In the genomic region with DNA sequence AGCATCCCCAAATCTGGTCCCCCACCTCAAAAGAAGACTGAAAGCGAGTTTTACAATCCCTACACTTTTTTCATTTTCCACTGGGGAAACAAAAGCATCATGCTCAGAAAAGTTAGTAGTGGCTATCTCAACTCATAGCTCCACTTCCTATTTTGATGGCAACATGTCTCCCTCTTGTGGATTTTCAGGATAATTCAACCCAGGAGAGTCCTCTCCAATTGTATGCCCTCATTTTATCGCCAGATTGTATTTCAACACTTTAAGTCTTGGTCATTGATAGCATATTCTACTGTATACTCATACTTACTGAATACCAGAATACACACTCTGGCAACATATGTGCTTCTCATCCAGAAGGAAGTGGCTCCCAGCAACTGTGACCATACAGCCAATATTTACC, we compare ENCODE assay signal across 8 mouse cellular contexts.
A peak's percentile ranks its signal among the peaks of the same experiment; 100 is the strongest.
DNase-seq lines count a peak whose midpoint lies in the region; ATAC-seq and TF ChIP-seq lines count a peak whose summit lies in the region.

No protein-coding gene starts in this region.

- H3K4me1 ChIP-seq in hindbrain, postnatal 0 days (ENCODE audit: insufficient read depth, low read length) = no peaks in the 10 kb centered on the region

- no peak overlapping the region for H3K9ac ChIP-seq in hindbrain, postnatal 0 days (replicated peaks; ENCODE audit: low read length)

- ATAC-seq in hindbrain, postnatal 0 days = peak; percentile 47; the same call in 1 of the 2 replicates

- no peaks in the 10 kb centered on the region for H3K9me3 ChIP-seq in hindbrain, postnatal 0 days (ENCODE audit: low read length)

- no peak overlapping the region for H3K4me2 ChIP-seq in hindbrain, postnatal 0 days (ENCODE audit: low read depth, low read length)

- H3K4me3 ChIP-seq in left cerebral cortex, adult 2 months = no peak overlapping the region
- H3K4me3 ChIP-seq in hindbrain, postnatal 0 days (ENCODE audit: low read length) = no peak overlapping the region

- H3K36me3 ChIP-seq in hindbrain, postnatal 0 days (ENCODE audit: insufficient read depth, low read length) = no peaks in the 10 kb centered on the region

- intact Hi-C loops in left cerebral cortex, adult 2 months (cut with DNase I) = loop anchor here (2.0 kb wide), 1 partner anchor 278 kb away; no protein-coding TSS in a partner anchor
- intact Hi-C loops in gastrocnemius, postnatal 14 days (cut with DNase I; ENCODE audit: low total_unique reads) = no loop called here

- no peak overlapping the region for H3K27ac ChIP-seq in left cerebral cortex, adult 2 months
- no peak overlapping the region for H3K27ac ChIP-seq in hindbrain, postnatal 0 days

- DNase-seq in cerebellum, postnatal 14 days = peak; percentile 4 to 32
- no peak for DNase-seq in cerebellum, postnatal 25 days
- no peak for DNase-seq in left cerebral cortex, adult 2 months (ENCODE audit: extremely low spot score in 1 of 2, low spot score in 2 of 2)
- DNase-seq in left cerebral cortex, adult 11 months (ENCODE audit: low spot score) = no peak
- DNase-seq in MN1 (ENCODE audit: low spot score) = peak; percentile 46
- DNase-seq in hindbrain, postnatal 0 days (ENCODE audit: low spot score) = peak; percentile 67
- no peak for DNase-seq in ovary, postnatal 14 days (ENCODE audit: low spot score)
- no peak for DNase-seq in gastrocnemius, postnatal 14 days

- peak; percentile 71 for TF ChIP-seq CTCF in left cerebral cortex, adult 2 months (IDR thresholded peaks at IDR 0.05)
- peak; percentile 75 for TF ChIP-seq CTCF in hindbrain, postnatal 0 days (IDR thresholded peaks at IDR 0.05; ENCODE audit: low read depth)

- WGBS in hindbrain, postnatal 0 days = 41% methylated on average over 2 of the region's 2 CpGs

- no peaks in the 10 kb centered on the region for H3K27me3 ChIP-seq in hindbrain, postnatal 0 days (ENCODE audit: insufficient read depth, low read length)

Comparison
In these comparisons a context has a peak if more than half of its experiments do, and no peak if none do; other contexts are left out.
1. DNase-seq: peak in cerebellum, postnatal 14 days (2 of 2), MN1 (single experiment) and hindbrain, postnatal 0 days (single experiment); none in cerebellum, postnatal 25 days (0 of 2), left cerebral cortex, adult 2 months (0 of 2), left cerebral cortex, adult 11 months (single experiment), ovary, postnatal 14 days (single experiment) and gastrocnemius, postnatal 14 days (single experiment).